Mouse (Mus musculus) MEL (cell line): ENCODE measurements around the gene Grm7.

Source experiments
- CTCF ChIP-seq, 3 experiments: IDR thresholded peaks in 2 of 3; conservative IDR thresholded peaks in 1 of 3; 2 replicates each; pipeline ENCODE4 v1.5.1; 2011 to 2012; ENCODE audit warnings: low read length in 3 of 3, low read depth in 2 of 3, mild to moderate bottlenecking in 2 of 3, improper control_type of control experiment in 1 of 3, inconsistent platforms in 1 of 3, mixed read lengths in 1 of 3, moderate library complexity in 1 of 3; ENCODE audit not compliant: control insufficient read depth in 1 of 3, insufficient read depth in 1 of 3, poor library complexity in 1 of 3, severe bottlenecking in 1 of 3
- EP300 ChIP-seq, 2 experiments: IDR thresholded peaks; 2 replicates each; pipeline ENCODE4 v1.6.1; 2011; ENCODE audit warnings: improper control_type of control experiment in 2 of 2, low read length in 2 of 2, low read depth in 1 of 2, mild to moderate bottlenecking in 1 of 2
- ETS1 ChIP-seq: IDR thresholded peaks from 2 replicates; pipeline ENCODE4 v1.6.1; 2012; ENCODE audit warnings: low read depth, mild to moderate bottlenecking, inconsistent platforms, low read length, improper control_type of control experiment, moderate library complexity
- HCFC1 ChIP-seq: IDR thresholded peaks from 2 replicates; pipeline ENCODE4 v1.6.1; 2012; ENCODE audit warnings: low read depth, mild to moderate bottlenecking, inconsistent platforms, low read length, improper control_type of control experiment, moderate library complexity
- KAT2A ChIP-seq: conservative IDR thresholded peaks from 2 replicates; pipeline ENCODE4 v1.6.1; 2012; ENCODE audit warnings: low read depth, low read length, improper control_type of control experiment, inconsistent platforms
- MAX ChIP-seq: IDR thresholded peaks from 2 replicates; pipeline ENCODE4 v1.6.1; 2011; ENCODE audit warnings: low read length, improper control_type of control experiment
- MEF2A ChIP-seq: IDR thresholded peaks from 2 replicates; pipeline ENCODE4 v1.6.1; 2014; ENCODE audit warnings: low read depth, mild to moderate bottlenecking, inconsistent platforms, low read length, improper control_type of control experiment; ENCODE audit not compliant: poor library complexity, insufficient replicate concordance, severe bottlenecking; ENCODE audit errors: extremely low read depth
- POLR2A ChIP-seq, 2 experiments: IDR thresholded peaks; 2 replicates each; pipeline ENCODE4 v1.6.1; 2011 to 2012; ENCODE audit warnings: low read length in 2 of 2, mild to moderate bottlenecking in 2 of 2, control low read depth in 1 of 2, improper control_type of control experiment in 1 of 2, low read depth in 1 of 2, moderate library complexity in 1 of 2; ENCODE audit not compliant: control insufficient read depth in 1 of 2, insufficient read depth in 1 of 2, poor library complexity in 1 of 2
- TAL1 ChIP-seq: IDR thresholded peaks from 2 replicates; pipeline ENCODE4 v1.6.1; 2012; ENCODE audit warnings: mild to moderate bottlenecking, inconsistent platforms, low read length, moderate library complexity, mixed read lengths
- USF1 ChIP-seq: IDR thresholded peaks from 2 replicates; pipeline ENCODE4 v1.6.1; 2014; ENCODE audit warnings: low read depth, mild to moderate bottlenecking, inconsistent platforms, low read length, improper control_type of control experiment, moderate library complexity
- ZMIZ1 ChIP-seq: IDR thresholded peaks from 2 replicates; pipeline ENCODE4 v1.6.1; 2012; ENCODE audit warnings: low read depth, mild to moderate bottlenecking, inconsistent platforms, low read length, improper control_type of control experiment, moderate library complexity
- ZNF384 ChIP-seq: IDR thresholded peaks from 2 replicates; pipeline ENCODE4 v1.6.1; 2012; ENCODE audit warnings: low read depth, mild to moderate bottlenecking, inconsistent platforms, low read length, improper control_type of control experiment

- TF ChIP-seq MAX: no peak
- TF ChIP-seq ETS1: no peak
- no peak for TF ChIP-seq CTCF (IDR thresholded peaks at IDR 0.05 in 2 of 3, conservative IDR thresholded peaks at IDR 0.05 in 1 of 3; ENCODE audit: control insufficient read depth in 1 of 3, insufficient read depth in 1 of 3, low read depth in 2 of 3, low read length in 3 of 3, poor library complexity in 1 of 3, severe bottlenecking in 1 of 3)
- no peak for TF ChIP-seq POLR2A (IDR thresholded peaks at IDR 0.05; ENCODE audit: control insufficient read depth in 1 of 2, insufficient read depth in 1 of 2, low read depth in 1 of 2, low read length in 2 of 2, poor library complexity in 1 of 2)
- TF ChIP-seq USF1: no peak
- TF ChIP-seq HCFC1: no peak
- TF ChIP-seq ZMIZ1: no peak
- no peak for TF ChIP-seq KAT2A
- TF ChIP-seq EP300 (IDR thresholded peaks at IDR 0.05; ENCODE audit: low read depth in 1 of 2, low read length in 2 of 2): no peak
- TF ChIP-seq ZNF384: no peak
- TF ChIP-seq MEF2A: no peak
- no peak for TF ChIP-seq TAL1
Measured at GRCm38 (mm10) chr6:110812214-110812613, 166.8 kb downstream of the Grm7 start.
